Mouse (Mus musculus) forebrain, embryonic 16.5 days (tissue): Measurements from ENCODE around the gene Fndc7. TPM values are rescaled to one million over a fixed set of nuclear protein-coding genes. Genes with fewer than 3 reads are reported as not detected.

Experiments used
- polyA plus RNA-seq: library from polyadenylated mRNA; unstranded; fragments of >200 nt; fragmentation: Nextera tagmentation; extraction: Ambion mirVana; gene quantifications from 2 replicates; pipeline ENCODE4 v1.2.1, GENCODE M21; 2015

Gene Fndc7
- polyA plus RNA-seq, 1 experiment from 2014 or later = not detected

Other genes starting within 250 kb of the Fndc7 start
- 48.3 and 56.3 TPM in 2 replicates for gene Clcc1, start 236.1 kb downstream of the Fndc7 start, polyA plus RNA-seq
- gene Gpsm2, start 167.7 kb downstream of the Fndc7 start, polyA plus RNA-seq = 33.7 and 36.7 TPM in 2 replicates
- gene Aknad1, start 150.3 kb downstream of the Fndc7 start, polyA plus RNA-seq = not detected in 2 replicates
- gene Stxbp3, start 49.5 kb downstream of the Fndc7 start, polyA plus RNA-seq = 12.8 and 14.5 TPM in 2 replicates
- gene Prpf38b, start 21.7 kb upstream of the Fndc7 start, polyA plus RNA-seq = 59.0 and 66.5 TPM in 2 replicates
- 1.2 and 1.7 TPM in 2 replicates for gene Henmt1, start 49.9 kb upstream of the Fndc7 start, polyA plus RNA-seq
- 0.71 and 1.3 TPM in 2 replicates for gene Gm9857, start 50.4 kb upstream of the Fndc7 start, polyA plus RNA-seq
- 10.0 and 10.4 TPM in 2 replicates for gene Fam102b, start 137.6 kb upstream of the Fndc7 start, polyA plus RNA-seq
- gene Slc25a54, start 190.5 kb upstream of the Fndc7 start, polyA plus RNA-seq = not detected in 2 replicates
- 4.3 and 6.1 TPM in 2 replicates for gene Slc25a24, start 233.1 kb upstream of the Fndc7 start, polyA plus RNA-seq